Mouse (Mus musculus): ENCODE results near the gene Kcne3.

Gene Kcne3

GRCm38 (mm10) chr7:100181614-100182013, 5.3 kb downstream of the Kcne3 start:
- DNase-seq (ENCODE audit: low read depth, low spot score) = no peak

GRCm38 (mm10) chr7:100182388-100182787, 6.1 kb downstream of the Kcne3 start:
- DNase-seq (ENCODE audit: low read depth, low spot score) = no peak

GRCm38 (mm10) chr7:100187601-100188000, 11.3 kb downstream of the Kcne3 start:
- no peak for DNase-seq (ENCODE audit: low read depth, low spot score)

- no peak for DNase-seq (ENCODE audit: low read depth, low spot score)
These were observed 13.9 kb downstream of the Kcne3 start for GRCm38 (mm10) chr7:100190167-100190566.

GRCm38 (mm10) chr7:100190778-100191177, 14.5 kb downstream of the Kcne3 start:
- no peak for DNase-seq (ENCODE audit: low read depth, low spot score)

GRCm38 (mm10) chr7:100201191-100201590, 24.9 kb downstream of the Kcne3 start:
- no peak for DNase-seq (ENCODE audit: low read depth, low spot score)

- peak; percentile 24 for DNase-seq (ENCODE audit: low read depth, low spot score)
These were observed 27.3 kb downstream of the Kcne3 start for GRCm38 (mm10) chr7:100203616-100204015.

GRCm38 (mm10) chr7:100204871-100205270, 28.6 kb downstream of the Kcne3 start:
- DNase-seq (ENCODE audit: low read depth, low spot score) = no peak

GRCm38 (mm10) chr7:100206144-100206543, 29.8 kb downstream of the Kcne3 start:
- DNase-seq (ENCODE audit: low read depth, low spot score) = no peak

GRCm38 (mm10) chr7:100207886-100208285, 31.6 kb downstream of the Kcne3 start:
- peak; percentile 32 for DNase-seq (ENCODE audit: low read depth, low spot score)

- no peak for DNase-seq (ENCODE audit: low read depth, low spot score)
These were observed 38.0 kb downstream of the Kcne3 start for GRCm38 (mm10) chr7:100214310-100214709.

GRCm38 (mm10) chr7:100215116-100215732, 38.9 kb downstream of the Kcne3 start:
- no peak for DNase-seq (ENCODE audit: low read depth, low spot score)

GRCm38 (mm10) chr7:100215976-100216375, 39.7 kb downstream of the Kcne3 start:
- DNase-seq (ENCODE audit: low read depth, low spot score) = no peak

GRCm38 (mm10) chr7:100216601-100217565, 40.6 kb downstream of the Kcne3 start:
- no peak for DNase-seq (ENCODE audit: low read depth, low spot score)

GRCm38 (mm10) chr7:100227158-100227875, 51.0 kb downstream of the Kcne3 start, which contains the start of gene Pgm2l1:
Gene Pgm2l1 (plus strand): TSS chr7:100227394.
- peak; percentile 84 for DNase-seq (ENCODE audit: low read depth, low spot score)

GRCm38 (mm10) chr7:100227896-100228525, 51.7 kb downstream of the Kcne3 start:
- no peak for DNase-seq (ENCODE audit: low read depth, low spot score)

GRCm38 (mm10) chr7:100228957-100229356, 52.7 kb downstream of the Kcne3 start:
- no peak for DNase-seq (ENCODE audit: low read depth, low spot score)

GRCm38 (mm10) chr7:100230646-100231045, 54.3 kb downstream of the Kcne3 start:
- no peak for DNase-seq (ENCODE audit: low read depth, low spot score)

- no peak for DNase-seq (ENCODE audit: low read depth, low spot score)
These were observed 55.4 kb downstream of the Kcne3 start for GRCm38 (mm10) chr7:100231661-100232060.

- no peak for DNase-seq (ENCODE audit: low read depth, low spot score)
These were observed 57.4 kb downstream of the Kcne3 start for GRCm38 (mm10) chr7:100233681-100234080.

Measured in skeletal muscle tissue, adult 2 months (tissue).